Mouse (Mus musculus) ES-Bruce4 (cell line): ENCODE measurements at regions not wholly inside any gene's neighbourhood (a gene's known extent, or its start where the extent isn't known, plus 50 kb on each side); places are given as distances from the start of the nearest gene placed in this dataset.

Experiments used
- CTCF ChIP-seq: IDR thresholded peaks from one replicate; pipeline ENCODE4 v1.8.1; 2011; ENCODE audit warnings: low read depth, low read length
- EP300 ChIP-seq: IDR thresholded peaks from 2 replicates; pipeline ENCODE4 v1.6.1; 2011; ENCODE audit warnings: low read depth, low read length; ENCODE audit not compliant: insufficient read depth

- TF ChIP-seq CTCF: no peak
- TF ChIP-seq EP300: no peak
Observed at GRCm38 (mm10) chr11:84611625-84611879, 86.2 kb upstream of the Lhx1 start.
